Mouse (Mus musculus): Measurements from ENCODE around the gene Klhdc8a.
"Not testable (repeated sequence)": the region's sequence is repeated elsewhere in the genome, so short reads cannot be mapped to it uniquely, and the experiment has no call there.

Gene Klhdc8a

DNA sequence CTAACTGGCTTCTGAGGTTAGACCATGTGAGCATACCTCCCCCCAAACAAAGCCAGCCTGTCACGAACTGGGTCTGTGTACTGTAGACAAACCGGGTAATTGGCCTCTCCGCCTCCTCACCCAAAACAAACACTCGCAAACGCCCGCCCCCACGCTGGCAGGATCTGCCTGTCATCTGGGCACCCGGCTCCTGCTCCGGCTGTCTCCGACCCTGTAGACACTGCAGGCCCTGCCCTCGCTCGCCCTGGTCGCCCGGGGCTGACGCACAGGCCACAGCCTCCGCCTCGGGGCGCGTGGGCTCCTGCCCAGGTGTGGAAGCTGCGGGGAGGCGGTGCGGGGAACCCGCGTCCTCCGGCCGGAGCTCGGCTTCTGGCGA lies at the start of gene Klhdc8a:
Gene Klhdc8a, plus strand, starts transcription at position 202 of the 376 bp plus-strand sequence.
- DNase-seq = peak; percentile 66

DNA sequence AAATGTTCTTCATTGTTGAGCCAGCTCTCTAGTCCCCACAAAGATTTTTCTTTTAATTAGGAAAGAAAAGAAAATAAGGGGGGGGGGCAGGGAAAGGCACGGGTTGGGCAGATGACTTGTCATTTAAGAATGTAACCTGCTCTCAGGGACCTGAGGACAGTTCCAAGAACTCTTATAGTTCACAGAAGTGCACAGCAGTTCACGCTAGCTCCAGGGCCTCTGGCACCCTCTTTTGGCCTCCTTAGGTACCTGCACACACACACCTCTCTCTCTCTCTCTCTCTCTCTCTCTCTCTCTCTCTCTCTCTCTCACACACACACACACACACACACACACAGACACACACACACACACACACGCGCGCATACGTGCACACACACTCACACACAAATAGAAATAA lies 44.0 kb upstream of the Klhdc8a start:
- no peak for DNase-seq

DNA sequence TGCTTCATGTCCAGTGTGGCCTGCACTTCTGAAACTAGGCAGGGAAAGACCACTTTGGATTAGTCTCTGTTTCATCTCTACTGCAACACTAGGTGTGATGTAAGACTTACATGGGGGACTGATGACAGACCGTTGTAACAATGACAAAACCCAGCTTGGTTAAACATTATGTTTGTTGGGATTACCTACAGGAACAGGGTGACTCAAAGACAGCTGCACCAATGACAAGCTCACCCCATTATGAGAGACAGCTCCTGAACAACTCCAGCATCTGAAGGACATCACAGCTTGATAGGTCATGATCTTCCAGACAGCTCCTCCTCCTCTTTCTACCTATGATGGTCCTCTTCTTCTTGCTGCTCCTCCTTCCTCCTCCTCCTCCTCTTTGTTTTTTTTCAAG lies 38.1 kb upstream of the Klhdc8a start:
- DNase-seq = no peak

DNA sequence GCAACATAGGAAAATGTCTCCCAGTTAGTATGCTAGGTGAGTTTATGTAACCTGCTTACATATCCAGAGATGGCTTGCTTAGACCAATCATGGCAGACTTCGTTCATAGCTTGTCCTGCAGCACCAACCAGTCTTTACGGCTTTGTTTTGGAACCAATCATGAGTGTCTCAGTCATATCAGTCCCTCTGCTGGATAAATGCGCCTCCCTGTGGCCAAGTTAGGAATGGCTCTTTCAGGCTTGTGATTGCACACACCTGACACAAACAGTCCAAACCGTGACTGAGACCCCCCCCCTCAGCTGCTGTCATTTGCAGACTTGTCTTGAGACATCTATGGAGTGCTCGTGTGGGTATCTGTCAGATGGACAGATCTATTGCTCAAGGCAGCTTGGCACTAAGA lies 37.4 kb upstream of the Klhdc8a start:
- DNase-seq = no peak

DNA sequence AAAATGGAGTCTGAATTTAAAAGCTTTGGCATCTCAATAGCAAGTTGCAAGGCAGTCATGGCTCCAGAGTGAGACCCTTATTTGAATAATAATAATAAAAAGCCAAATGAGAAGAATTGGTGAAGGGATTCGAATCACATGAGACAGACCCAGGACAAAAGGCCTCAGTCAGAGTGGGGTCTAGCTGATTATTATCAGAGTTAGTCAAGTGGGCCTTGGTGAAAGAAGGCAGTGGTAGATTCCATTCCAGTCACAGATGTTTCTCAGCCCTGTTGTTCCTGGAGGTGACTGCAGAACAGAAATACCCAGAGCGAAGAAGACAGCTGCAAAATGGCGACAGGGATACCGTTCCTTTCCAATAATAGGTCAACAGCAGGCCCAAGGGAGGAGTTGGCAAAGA lies 34.8 kb upstream of the Klhdc8a start:
- no peak for DNase-seq

DNA sequence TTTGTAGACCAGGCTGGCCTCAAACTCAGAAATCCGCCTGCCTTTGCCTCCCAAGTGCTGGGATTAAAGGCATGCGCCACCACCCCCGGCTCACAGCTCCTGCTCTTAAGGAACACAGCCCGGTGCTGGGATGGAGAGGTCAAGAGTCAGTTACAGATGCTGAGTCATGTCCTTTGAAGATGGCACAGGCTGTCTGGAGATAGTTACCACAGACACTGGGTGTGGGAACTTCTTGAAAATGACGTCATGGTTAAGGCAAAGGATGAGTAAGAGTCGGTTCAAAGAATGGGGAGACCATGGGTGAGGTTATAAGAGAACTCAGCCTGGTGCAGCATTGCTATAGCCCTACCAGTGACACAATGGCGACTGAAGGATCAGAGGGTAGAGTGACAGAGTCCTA lies 33.8 kb upstream of the Klhdc8a start:
- no peak for DNase-seq

DNA sequence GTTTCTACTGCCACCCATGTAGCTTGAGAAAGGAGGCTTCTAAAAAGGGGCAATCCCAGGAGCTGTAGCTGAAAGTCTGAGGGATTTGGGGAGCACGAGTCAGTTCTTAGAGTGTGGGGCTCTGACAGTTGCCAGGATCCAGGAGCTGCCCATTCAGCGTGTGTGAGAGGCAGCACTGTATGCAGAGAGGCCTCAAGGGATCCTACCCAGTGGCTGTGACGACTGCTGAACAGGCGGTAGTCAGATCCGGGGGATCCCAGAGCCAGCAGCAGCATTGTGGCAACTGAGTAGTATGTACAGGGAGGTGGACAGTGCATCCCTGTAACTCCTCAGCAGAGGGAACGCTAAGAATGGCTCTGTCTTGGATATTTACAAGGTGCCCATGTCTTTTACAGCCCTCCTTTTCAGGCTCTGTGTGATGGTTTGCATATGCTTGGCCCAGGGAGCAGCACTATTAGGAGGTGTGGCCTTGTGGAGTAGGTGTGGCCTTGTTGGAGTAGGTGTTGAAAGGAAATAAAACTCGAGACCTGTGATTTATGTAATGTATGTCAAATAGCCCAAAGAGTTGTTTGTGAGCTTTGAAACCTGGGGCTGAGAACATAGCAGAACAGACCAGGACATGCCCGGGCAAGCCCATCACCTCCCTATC lies 33.1 kb upstream of the Klhdc8a start:
- no peak for DNase-seq

DNA sequence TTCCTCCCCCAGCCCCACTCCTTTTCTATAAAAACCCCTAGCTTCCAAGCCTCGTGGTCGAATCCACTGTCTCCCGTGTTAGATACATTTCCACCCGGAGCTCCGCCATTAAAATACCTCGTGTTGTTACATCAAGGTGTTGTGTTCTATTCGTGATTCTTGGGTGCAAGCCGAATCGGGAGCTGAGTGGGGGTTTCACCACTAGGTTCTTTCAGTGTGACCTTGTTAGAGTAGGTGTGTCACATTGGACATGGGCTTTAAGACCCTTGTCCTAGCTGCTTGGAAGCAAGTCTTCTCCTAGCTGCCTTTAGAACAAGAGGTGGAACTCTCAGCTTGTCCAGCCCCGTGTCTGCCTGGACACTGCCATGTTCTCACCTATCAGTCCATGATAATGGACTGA lies 32.5 kb upstream of the Klhdc8a start:
- DNase-seq = no peak

DNA sequence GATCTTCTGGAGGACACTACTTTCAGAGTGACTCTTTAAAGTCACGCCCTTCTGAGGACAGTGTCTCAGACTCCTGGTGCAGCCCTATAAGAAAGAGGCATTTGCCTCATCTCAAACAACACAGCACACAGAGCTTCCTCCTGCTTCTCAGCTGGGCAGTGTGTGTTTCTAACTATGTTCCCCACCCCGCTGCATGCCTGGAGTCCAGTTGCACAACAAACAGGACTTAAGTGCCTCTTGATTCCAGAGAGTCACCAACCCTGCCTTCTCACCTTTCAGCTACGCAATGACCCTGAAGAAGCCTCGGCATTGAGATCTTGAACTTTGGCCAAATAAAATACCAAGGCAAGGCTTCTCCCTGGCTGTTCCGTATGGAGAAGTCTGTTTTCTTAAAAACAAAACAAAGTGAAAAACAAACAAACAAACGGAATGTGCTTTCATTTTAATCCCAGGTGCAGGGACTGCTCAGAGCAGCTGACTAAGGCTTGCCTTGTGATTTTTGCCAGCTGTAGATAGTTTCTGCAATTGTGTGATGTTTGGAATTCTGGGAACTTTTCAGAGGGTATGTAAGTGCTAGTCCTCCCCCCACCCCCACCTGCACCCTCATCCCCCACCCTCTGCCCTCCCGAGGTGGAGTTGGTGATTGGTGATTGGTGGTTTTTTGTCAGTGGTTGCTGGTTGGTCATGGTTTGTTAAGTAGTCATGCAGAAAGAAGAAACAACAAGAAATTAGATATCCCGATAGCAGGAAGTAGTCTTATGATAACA lies 31.5 kb upstream of the Klhdc8a start:
- no peak for DNase-seq

DNA sequence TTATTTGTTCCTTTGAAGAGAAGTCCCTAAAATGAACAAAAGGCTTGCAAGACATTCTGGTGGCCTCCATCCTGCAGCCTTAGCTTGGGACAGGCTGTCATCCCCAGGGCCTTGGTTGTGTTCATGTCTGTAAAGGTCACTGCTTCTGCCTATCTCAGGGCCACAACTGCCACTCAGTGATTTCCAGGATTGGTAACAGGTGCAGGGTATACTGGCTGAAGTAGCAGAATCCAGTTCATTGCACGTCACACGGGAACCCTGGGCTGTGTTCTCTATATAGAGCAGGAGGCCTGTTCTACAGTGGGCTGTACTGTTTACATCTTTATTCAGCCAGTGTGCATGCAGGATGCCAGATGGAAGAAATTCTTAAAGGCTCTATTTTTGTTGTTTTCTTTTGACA lies 30.5 kb upstream of the Klhdc8a start:
- DNase-seq = no peak

DNA sequence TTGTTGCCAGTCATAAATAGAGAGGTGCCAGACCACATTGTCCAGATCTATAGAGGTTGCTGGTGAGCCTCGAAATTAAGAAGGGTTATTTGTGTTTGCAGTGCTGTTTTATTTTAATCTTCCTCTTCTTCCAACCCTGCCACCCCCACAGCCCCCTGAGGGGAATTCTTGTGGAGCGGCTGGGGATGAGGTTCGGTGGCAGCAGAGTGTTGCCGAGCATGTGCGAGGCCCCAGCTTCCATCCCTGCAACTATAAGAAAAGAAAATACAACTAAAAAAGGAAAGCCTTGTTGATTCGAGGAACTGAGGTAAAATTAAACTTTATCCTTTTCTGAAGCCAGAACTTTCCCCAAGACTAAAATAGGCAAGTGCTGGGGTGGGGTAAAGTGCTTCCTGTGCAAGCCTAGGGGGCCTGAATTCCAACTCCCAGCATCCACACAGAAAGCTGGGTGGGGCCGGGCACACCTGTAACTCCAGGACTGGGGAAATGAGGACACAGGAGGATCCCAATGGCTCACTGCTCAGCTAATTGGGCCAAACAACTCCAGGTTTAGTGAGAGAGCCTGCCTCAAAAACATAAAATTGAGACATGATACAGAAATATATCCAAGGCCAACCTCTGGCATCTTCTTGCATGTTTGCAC lies 29.9 kb upstream of the Klhdc8a start:
- no peak for DNase-seq

DNA sequence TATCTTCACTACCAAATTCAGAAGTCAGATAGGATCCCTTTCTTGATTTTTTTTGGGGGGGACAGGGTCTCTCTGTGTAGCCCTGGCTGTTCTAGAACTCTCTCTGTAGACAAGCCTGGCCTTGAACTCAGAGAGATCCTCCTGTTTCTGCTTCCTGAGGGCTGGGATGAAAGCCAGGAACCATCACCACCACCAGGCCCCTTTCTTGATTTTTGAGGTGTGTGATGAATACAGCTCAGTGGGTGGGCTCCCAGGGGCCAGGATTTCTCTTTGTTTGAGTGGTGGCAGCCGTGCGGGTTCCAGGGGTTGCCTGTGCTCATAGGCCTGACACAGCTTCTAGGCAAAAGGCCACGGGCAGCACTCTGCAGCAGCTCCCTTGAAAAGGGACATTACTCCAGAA lies 27.2 kb upstream of the Klhdc8a start:
- DNase-seq = no peak

DNA sequence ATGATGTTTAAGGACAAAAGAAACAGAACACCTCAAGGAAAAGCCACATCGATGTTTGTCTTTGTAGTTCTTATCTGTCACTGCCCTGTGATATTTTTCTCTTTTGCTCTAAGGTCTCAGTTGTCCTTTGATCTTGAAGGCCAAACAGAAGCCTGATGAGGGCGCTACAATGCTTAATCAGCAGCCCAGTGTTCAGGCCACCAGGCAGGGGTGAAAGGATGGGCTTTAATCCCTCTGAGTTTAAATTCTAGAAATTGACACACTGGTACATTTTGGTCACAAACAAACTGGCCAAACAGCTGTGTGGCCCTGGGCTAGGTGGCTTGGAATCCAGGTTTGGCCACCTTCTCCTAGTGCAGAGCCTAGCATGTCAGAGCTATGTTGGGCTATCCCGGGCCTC lies 21.7 kb upstream of the Klhdc8a start:
- no peak for DNase-seq

DNA sequence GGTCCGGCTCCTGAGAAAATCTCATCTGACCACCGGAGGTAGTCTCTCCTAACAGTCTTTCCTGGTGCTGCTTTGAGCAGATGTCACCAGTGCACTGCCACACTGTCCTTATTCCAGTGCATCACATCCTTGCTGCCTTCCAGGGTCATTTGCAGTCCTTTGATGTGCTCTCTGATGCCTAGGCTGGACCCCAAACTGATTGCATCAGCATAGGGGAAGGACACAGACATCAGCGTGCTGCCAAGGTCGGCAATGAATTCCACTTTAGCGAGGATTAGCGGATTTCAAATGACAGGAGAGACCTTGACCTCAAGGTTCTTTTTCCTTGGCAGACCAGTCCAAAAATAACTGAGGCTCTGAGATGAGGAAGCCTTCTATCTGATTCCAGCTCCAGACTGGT lies 21.3 kb upstream of the Klhdc8a start:
- DNase-seq = no peak

DNA sequence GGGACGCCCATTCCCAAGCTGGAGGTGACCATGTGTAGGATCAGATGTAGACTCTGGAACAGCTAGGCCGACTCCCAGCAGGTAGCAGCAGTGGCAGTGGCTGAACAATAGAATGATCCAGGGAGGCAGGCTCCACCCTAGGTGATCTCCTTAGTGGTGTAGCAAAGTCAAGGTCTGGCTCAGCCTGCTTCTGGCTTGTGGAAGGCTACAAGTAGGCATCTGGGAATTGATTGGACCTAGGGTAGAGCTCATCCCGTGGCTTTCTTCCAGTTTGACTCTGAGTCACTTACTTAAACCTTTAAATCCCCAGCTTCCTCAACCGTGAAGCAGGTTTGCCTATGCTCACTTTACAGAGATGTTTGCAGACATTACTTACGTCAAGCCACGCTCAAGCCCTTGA lies 17.8 kb upstream of the Klhdc8a start:
- not testable (repeated sequence) for DNase-seq

DNA sequence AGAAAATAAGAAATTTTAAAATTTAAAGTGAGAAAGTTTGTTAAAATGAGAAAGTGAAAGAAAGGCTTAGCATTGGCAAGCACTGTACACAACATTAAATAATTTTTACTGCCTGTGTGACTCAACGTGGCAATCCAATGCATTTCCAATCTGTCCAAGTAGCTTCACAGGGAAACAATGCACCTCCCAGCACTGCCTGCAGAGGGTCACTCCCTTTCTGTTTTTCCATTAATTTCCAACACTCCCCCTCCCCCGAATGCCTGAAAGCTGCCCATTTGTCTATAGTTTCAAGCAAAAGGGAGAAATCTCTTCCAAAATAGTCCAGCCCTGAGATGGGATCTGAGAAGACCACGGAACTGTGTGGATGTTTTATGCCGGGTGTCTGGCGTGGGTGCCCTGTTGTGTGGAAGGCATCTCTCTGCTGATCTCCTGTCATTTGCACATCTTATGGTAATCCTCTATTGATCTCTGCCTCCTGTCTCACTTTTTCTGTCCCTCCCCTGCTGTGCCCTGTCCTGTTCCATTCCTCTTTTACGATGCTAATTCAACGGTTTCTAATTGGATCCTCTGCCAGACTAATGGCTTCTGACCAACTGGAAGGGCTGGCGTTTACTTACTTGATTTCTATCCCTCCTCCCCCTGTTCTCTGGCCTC lies 16.8 kb upstream of the Klhdc8a start:
- no peak for DNase-seq

DNA sequence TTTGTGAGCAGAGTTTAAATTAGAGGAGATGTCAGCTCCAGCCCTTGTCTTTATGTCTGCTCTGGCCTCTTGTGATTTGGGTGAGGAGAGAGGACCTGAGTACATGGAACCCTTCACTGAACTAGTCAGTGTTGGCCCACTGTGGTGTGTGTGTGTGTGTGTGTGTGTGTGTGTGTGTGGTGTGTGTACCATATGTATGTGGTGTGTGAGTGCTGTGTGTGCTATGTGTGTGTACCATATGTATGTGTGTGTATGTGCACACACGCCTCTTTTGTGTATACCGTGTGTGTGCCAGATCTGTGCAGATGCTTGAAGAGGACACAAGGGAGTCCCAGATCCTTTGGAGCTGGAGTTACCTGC lies 16.3 kb upstream of the Klhdc8a start:
- no peak for DNase-seq

DNA sequence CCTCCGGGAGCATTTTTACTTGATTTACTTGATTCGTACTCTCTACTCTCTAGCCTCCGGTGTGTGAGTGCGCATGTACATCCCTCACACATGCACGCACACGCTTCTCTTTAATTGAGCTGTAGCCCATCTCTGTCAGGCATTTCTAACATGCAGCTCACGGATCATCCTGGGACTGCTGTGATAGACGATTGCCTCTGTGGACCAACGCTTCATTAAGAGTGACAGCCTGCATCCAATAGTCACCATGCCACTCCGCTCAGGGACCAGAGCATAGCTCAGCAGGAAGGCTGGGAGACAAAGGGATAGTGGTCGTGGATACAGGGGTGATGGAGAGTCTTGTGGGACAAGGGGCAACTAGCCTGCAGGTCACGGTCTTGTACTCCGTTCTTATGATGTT lies 15.4 kb upstream of the Klhdc8a start:
- no peak for DNase-seq

DNA sequence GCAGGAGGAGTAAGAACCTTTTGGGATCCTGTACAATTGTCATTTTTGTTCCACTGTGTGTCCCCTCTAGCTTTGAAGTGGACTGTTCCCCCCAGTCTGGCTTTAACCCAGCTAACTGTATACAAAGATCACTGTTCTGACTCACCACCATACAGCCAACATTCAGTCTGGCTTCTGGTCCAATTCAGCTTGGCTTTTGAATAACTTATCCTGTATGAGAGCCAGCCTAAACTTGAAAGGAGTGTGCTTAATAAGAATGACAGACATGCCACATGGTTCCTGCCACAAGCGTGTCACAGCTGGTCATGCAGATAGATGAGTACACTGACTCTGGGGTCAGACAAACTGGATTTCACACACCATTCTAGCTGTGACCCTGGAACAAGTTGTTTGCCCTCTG lies 11.7 kb upstream of the Klhdc8a start:
- DNase-seq = no peak

DNA sequence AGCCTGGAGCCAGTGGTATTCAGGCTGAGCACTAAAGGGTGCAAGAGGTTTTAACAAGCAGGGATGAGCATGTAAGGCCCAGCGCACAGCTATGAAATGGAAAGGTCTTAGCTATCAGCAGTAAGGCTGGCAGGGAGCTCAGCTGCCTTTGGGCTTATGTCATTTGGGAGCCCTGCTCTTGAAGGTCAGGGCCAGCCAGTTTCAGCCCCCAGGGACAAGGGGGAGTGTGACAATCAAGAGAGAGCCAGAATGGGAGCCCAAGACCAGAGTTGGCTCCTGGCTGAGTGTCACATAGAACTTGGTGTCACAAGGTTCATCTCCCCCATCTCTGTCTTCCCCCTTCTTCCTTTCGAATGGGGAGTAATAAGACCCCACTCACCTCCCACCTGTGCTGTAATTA lies 11.0 kb upstream of the Klhdc8a start:
- no peak for DNase-seq

DNA sequence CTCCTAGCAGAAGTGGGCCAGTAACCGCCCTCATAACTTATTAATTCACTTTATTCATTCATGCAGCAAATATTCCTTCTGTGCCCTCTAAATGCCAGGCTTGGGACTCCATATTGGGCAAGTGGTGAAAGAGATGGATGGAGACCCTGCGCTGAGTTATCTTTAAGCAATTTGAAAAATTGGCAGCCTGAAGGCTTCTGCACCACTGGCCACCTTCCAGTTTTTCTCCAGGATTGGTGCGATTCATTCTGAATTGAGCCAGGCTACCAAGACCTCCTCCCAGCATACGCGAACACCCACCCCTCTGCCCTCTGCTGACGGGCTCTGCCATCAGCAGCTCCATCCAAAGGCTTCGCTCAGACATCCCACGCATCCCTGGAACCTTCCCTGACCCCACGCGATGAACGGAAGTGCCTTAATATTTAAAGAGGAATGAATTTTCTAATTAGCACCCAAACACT lies 10.4 kb upstream of the Klhdc8a start:
- no peak for DNase-seq

DNA sequence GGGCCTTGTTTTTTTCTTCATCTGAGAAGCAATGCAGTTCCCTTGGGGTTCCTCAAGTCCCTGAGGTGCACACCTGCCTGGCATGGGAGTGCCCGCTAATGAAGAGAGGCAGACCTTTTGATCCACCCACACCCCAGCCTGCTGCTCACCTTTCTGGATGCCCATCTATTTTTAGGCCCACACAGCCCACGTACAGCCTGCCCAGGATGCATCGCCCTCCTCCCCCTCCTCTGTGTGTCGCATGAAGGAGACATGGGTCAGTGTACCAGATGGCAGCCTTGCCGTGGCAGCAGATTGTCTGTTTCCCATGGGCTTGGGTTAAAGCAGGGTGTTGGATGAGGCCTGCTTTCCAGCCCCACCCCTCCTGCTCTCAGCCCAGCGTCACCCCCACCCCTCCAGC lies 8.5 kb upstream of the Klhdc8a start:
- DNase-seq = peak; percentile 36

DNA sequence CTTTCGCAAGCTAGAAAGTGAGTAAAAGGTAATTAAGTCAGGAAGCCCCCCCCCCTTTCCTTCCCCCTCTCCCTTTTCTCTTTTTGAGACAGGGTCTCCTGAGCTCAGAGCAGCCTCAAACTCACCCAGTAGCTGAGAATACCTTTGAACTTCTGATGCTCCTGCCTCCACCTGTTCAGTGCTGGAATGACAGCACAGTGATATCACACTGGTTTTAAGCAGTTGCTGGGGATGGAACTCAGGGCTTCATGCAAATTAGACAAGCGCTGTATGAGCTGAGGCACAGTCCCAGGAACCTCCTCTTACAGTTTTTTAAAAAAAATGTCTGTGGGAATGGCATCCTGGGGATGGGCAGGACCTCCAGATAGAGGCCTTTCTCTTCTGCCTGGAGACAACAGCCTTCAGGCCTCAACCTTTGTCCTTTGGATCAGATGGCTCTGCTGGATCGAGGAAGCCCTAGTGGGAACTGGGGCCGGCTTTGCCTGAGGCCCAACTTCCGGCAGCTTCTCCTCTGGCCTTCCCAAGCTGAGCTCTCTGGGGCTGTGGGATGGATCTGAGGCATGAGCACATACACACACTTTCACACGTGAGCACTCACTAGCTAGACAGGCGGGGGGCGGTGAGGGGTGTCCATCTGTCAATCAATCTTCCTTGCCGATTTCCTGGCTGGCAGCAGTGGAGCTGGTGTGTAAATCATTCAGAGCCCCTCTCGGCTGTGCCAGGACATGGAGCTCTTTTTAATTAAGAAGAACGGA lies 7.3 kb upstream of the Klhdc8a start:
- DNase-seq = no peak

Data from cerebellum, adult 11 months (tissue).